Mouse (Mus musculus) embryonic fibroblast, embryonic 13.5 days (primary cell): Measurements from ENCODE around the gene Mfap5.

Experiments used
- CTCF ChIP-seq: IDR thresholded peaks from 2 replicates; pipeline ENCODE4 v1.5.1; 2011; ENCODE audit warnings: mild to moderate bottlenecking, control low read depth, low read length, moderate library complexity, borderline replicate concordance; ENCODE audit not compliant: insufficient read depth
- POLR2A ChIP-seq: IDR thresholded peaks from 2 replicates; pipeline ENCODE4 v1.6.1; 2011; ENCODE audit warnings: low read depth, mild to moderate bottlenecking, control low read depth, low read length, moderate library complexity

GRCm38 (mm10) chr6:122565070-122565784 lies 59.6 kb downstream of the Mfap5 start:
- no peak for TF ChIP-seq POLR2A
- no peak for TF ChIP-seq CTCF
